Mouse (Mus musculus) lung, adult 2 months (tissue): ENCODE data around the gene Cabp2.

Source experiments
- CTCF ChIP-seq: fragments of 200-500 bp; IDR thresholded peaks from 2 replicates; pipeline ENCODE4 v1.5.1; 2011; ENCODE audit warnings: mild to moderate bottlenecking, low read length, control low read depth; ENCODE audit not compliant: insufficient read depth
- POLR2A ChIP-seq: fragments of 200-500 bp; IDR thresholded peaks from 2 replicates; pipeline ENCODE4 v1.6.1; 2011; ENCODE audit warnings: low read depth, mild to moderate bottlenecking, control low read depth, low read length, borderline replicate concordance; ENCODE audit errors: extremely low read depth

DNA sequence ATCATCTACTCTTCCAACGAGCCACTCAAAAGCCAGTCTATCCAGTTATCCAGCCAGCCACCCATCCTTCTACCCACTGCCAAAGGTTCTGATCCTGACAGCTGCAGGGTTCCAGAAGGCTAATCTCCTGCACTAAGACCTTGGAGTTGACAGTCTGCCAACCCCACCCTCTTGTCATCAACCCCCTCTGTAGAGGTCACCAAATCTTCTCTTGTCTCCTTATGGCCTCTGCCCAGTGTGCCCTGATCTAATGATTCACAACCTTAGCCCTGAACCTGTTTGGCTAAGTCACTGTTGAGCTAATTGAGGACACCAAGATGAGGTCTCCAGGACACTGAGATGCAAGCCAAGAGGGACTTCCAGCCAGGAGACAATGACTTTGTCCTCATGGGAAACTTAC, 1.8 kb upstream of the Cabp2 start:
- no peak for TF ChIP-seq POLR2A
- no peak for TF ChIP-seq CTCF
